Comparison of ENCODE assay signal across 9 mouse cellular contexts in genomic region chr2:174905865-174906639, GRCm38 (mm10).
A peak's percentile ranks its signal among the peaks of the same experiment; 100 is the strongest.
DNase-seq lines count a peak whose midpoint lies in the region; ATAC-seq and TF ChIP-seq lines count a peak whose summit lies in the region.
"Had no signal": no experiment of that assay in that cellular context is flagged by ENCODE, and none has a peak within 500 bp of the region (broad histone marks: within the 10 kb centered on the region; RNA-seq: fewer than 3 reads in every experiment).

No protein-coding gene starts in this region.

- TF ChIP-seq POLR2A in lung, adult 2 months (IDR thresholded peaks at IDR 0.05; ENCODE audit: borderline replicate concordance, extremely low read depth, low read depth, low read length): no peak
- no peak for TF ChIP-seq POLR2A in olfactory bulb, adult 2 months (IDR thresholded peaks at IDR 0.05; ENCODE audit: insufficient read depth, low read depth, low read length)

- H3K9me3 ChIP-seq in forebrain, embryonic 16.5 days (ENCODE audit: control insufficient read depth, low read length): no peaks in the 10 kb centered on the region

- no peak overlapping the region for H3K4me2 ChIP-seq in forebrain, embryonic 16.5 days (ENCODE audit: low read length)

- H3K9ac ChIP-seq in forebrain, embryonic 16.5 days (replicated peaks; ENCODE audit: low read depth, low read length): no peak overlapping the region

- no peak overlapping the region for H3K27ac ChIP-seq in forebrain, embryonic 16.5 days (ENCODE audit: low read length)
- no peak overlapping the region for H3K27ac ChIP-seq in olfactory bulb, adult 2 months (ENCODE audit: insufficient read depth, low read depth, low read length)
- H3K27ac ChIP-seq: macrophage had no signal

- WGBS in forebrain, embryonic 16.5 days: 27% methylated on average over 6 of the region's 6 CpGs
- 33% methylated on average over 6 of the region's 6 CpGs for WGBS in lung, adult 2 months
- 29% methylated on average over 6 of the region's 6 CpGs for WGBS in olfactory bulb, adult 2 months

- H3K4me3 ChIP-seq in forebrain, embryonic 16.5 days (replicated peaks; ENCODE audit: low read length): no peak overlapping the region
- no peak overlapping the region for H3K4me3 ChIP-seq in lung, adult 2 months (replicated peaks; ENCODE audit: extremely low read depth, low read depth, low read length)
- H3K4me3 ChIP-seq in olfactory bulb, adult 2 months (ENCODE audit: insufficient read depth, low read depth, low read length): no peak overlapping the region

- no peaks in the 10 kb centered on the region for H3K27me3 ChIP-seq in forebrain, embryonic 16.5 days (replicated peaks; ENCODE audit: control insufficient read depth, insufficient read depth, low read length)

- no peaks in the 10 kb centered on the region for H3K36me3 ChIP-seq in forebrain, embryonic 16.5 days (ENCODE audit: control insufficient read depth, insufficient read depth)

- peak; percentile 85 for ATAC-seq in forebrain, embryonic 16.5 days

- TF ChIP-seq CTCF in lung, adult 2 months (IDR thresholded peaks at IDR 0.05; ENCODE audit: insufficient read depth, low read length): peak; percentile 30; the same call in 1 of the 2 replicates
- 0 out of 2 replicates have a peak, but pooled peaks have one; percentile 10 for TF ChIP-seq CTCF in olfactory bulb, adult 2 months (IDR thresholded peaks at IDR 0.05; ENCODE audit: insufficient read depth, low read depth, low read length)

- peak; percentile 38 to 63 for DNase-seq in right cerebral cortex, adult 2 months (ENCODE audit: low spot score in 2 of 2)
- no peak for DNase-seq in right cerebral cortex, postnatal 14 days
- DNase-seq in WW6 (ENCODE audit: low read depth, low spot score): peak; percentile 20
- peak; percentile 56 for DNase-seq in kidney, adult 9 months
- peak; percentile 10 for DNase-seq in lung, adult 2 months
- no peak for DNase-seq in ovary, postnatal 10 days (ENCODE audit: low spot score)

- no peaks in the 10 kb centered on the region for H3K4me1 ChIP-seq in forebrain, embryonic 16.5 days (replicated peaks; ENCODE audit: control insufficient read depth, insufficient read depth, low read length)
- no peaks in the 10 kb centered on the region for H3K4me1 ChIP-seq in lung, adult 2 months (ENCODE audit: control insufficient read depth, insufficient read depth, low read length)
- peaks cover 6% of the 10 kb centered on the region; the same call in 1 of the 2 replicates for H3K4me1 ChIP-seq in olfactory bulb, adult 2 months (ENCODE audit: control insufficient read depth, insufficient read depth, low read length)

Comparison
In these comparisons a context has a peak if more than half of its experiments do, and no peak if none do; other contexts are left out.
1. DNase-seq: peak in right cerebral cortex, adult 2 months (2 of 2), WW6 (single experiment), kidney, adult 9 months (single experiment) and lung, adult 2 months (single experiment); none in right cerebral cortex, postnatal 14 days (single experiment) and ovary, postnatal 10 days (single experiment).